Mouse (Mus musculus): ENCODE results near the gene Ap5m1. TPM values are rescaled to one million over a fixed set of nuclear protein-coding genes. Genes with fewer than 3 reads are reported as not detected.
"Not testable (repeated sequence)": the region's sequence is repeated elsewhere in the genome, so short reads cannot be mapped to it uniquely, and the experiment has no call there.

Ap5m1 gene
- polyA plus RNA-seq, 1 experiment from 2014 or later = 32.3 TPM

- 97% methylated on average over 2 of the region's 2 CpGs for WGBS
- H3K27ac ChIP-seq = no peak overlapping the region
- H3K36me3 ChIP-seq (replicated peaks) = peaks cover 51% of the 10 kb centered on the region
Observed at GRCm38 (mm10) chr14:49078820-49079219, 12.9 kb downstream of the Ap5m1 start.

GRCm38 (mm10) chr14:49086522-49086921 lies 20.6 kb downstream of the Ap5m1 start:
- Histone ChIP-seq H3K4me3 (no peak overlapping the region), H3K27me3 (ENCODE audit: poor library complexity, severe bottlenecking) (no peaks in the 10 kb centered on the region), H3K9me3 (no peaks in the 10 kb centered on the region), H3K36me3 (replicated peaks) (peaks cover 37% of the 10 kb centered on the region), H3K27ac (no peak overlapping the region; the same call in 1 of the 2 replicates), H3K4me1 (peaks cover 45% of the 10 kb centered on the region)
- WGBS = 85% methylated on average over 4 of the region's 4 CpGs
- no peak for DNase-seq (ENCODE audit: extremely low spot score, low spot score)

More at GRCm38 (mm10) chr14:49078820-49079219, 12.9 kb downstream of the Ap5m1 start:
- no peak for DNase-seq (ENCODE audit: extremely low spot score, low spot score)
- no peaks in the 10 kb centered on the region for H3K4me1 ChIP-seq
- H3K27me3 ChIP-seq (ENCODE audit: poor library complexity, severe bottlenecking) = no peaks in the 10 kb centered on the region
- H3K9me3 ChIP-seq = no peaks in the 10 kb centered on the region
- no peak overlapping the region for H3K4me3 ChIP-seq

GRCm38 (mm10) chr14:49088155-49089048 lies 22.5 kb downstream of the Ap5m1 start:
- Histone ChIP-seq H3K27me3 (ENCODE audit: poor library complexity, severe bottlenecking) (peaks cover 10% of the 10 kb centered on the region; the same call in 1 of the 2 replicates), H3K4me1 (peaks cover 52% of the 10 kb centered on the region), H3K36me3 (replicated peaks) (peaks cover 26% of the 10 kb centered on the region), H3K9me3 (no peaks in the 10 kb centered on the region), H3K27ac (peak overlapping the region; percentile 71), H3K4me3 (no peak overlapping the region)
- peak; percentile 34 for DNase-seq (ENCODE audit: extremely low spot score, low spot score)
- WGBS = 19% methylated on average over 14 of the region's 14 CpGs

- Histone ChIP-seq H3K4me3 (peak overlapping the region; percentile 14; the same call in 1 of the 2 replicates), H3K4me1 (peaks cover 52% of the 10 kb centered on the region), H3K36me3 (replicated peaks) (peaks cover 15% of the 10 kb centered on the region), H3K27ac (peak overlapping the region; percentile 69; the same call in 1 of the 2 replicates), H3K27me3 (ENCODE audit: poor library complexity, severe bottlenecking) (peaks cover 11% of the 10 kb centered on the region; the same call in 1 of the 2 replicates), H3K9me3 (no peaks in the 10 kb centered on the region)
- WGBS = 11% methylated on average over 6 of the region's 6 CpGs
- DNase-seq (ENCODE audit: extremely low spot score, low spot score) = peak; percentile 28
Observed at GRCm38 (mm10) chr14:49089461-49090058, 23.7 kb downstream of the Ap5m1 start.

- WGBS = 26% methylated on average over 5 of the region's 5 CpGs
- H3K4me3 ChIP-seq = peak overlapping the region; percentile 14; the same call in 1 of the 2 replicates
- peaks cover 11% of the 10 kb centered on the region; the same call in 1 of the 2 replicates for H3K27me3 ChIP-seq (ENCODE audit: poor library complexity, severe bottlenecking)
- DNase-seq (ENCODE audit: extremely low spot score, low spot score) = peak; percentile 21
- peaks cover 12% of the 10 kb centered on the region for H3K36me3 ChIP-seq (replicated peaks)
- H3K27ac ChIP-seq = peak overlapping the region; percentile 69
- no peaks in the 10 kb centered on the region for H3K9me3 ChIP-seq
- peaks cover 52% of the 10 kb centered on the region for H3K4me1 ChIP-seq
Observed at GRCm38 (mm10) chr14:49090102-49090501, 24.2 kb downstream of the Ap5m1 start.

- Histone ChIP-seq H3K27me3 (ENCODE audit: poor library complexity, severe bottlenecking) (peaks cover 11% of the 10 kb centered on the region; the same call in 1 of the 2 replicates), H3K36me3 (replicated peaks) (peaks cover 8% of the 10 kb centered on the region), H3K4me1 (peaks cover 63% of the 10 kb centered on the region), H3K4me3 (no peak overlapping the region), H3K27ac (0 out of 2 replicates have a peak overlapping the region, but pooled peaks have one; percentile 42), H3K9me3 (no peaks in the 10 kb centered on the region)
- DNase-seq (ENCODE audit: extremely low spot score, low spot score) = no peak
- WGBS = 53% methylated on average over 4 of the region's 4 CpGs
Observed at GRCm38 (mm10) chr14:49091277-49091676, 25.4 kb downstream of the Ap5m1 start.

- not testable (repeated sequence) for H3K36me3 ChIP-seq (replicated peaks); H3K27ac ChIP-seq; H3K9me3 ChIP-seq; H3K4me3 ChIP-seq; DNase-seq (ENCODE audit: extremely low spot score, low spot score)
- WGBS = 55% methylated on average over 1 of the region's 1 CpGs
- H3K27me3 ChIP-seq (ENCODE audit: poor library complexity, severe bottlenecking) = peaks cover 11% of the 10 kb centered on the region; the same call in 1 of the 2 replicates
- H3K4me1 ChIP-seq = peaks cover 61% of the 10 kb centered on the region
Observed at GRCm38 (mm10) chr14:49091755-49092154, 25.9 kb downstream of the Ap5m1 start.

- WGBS = 9% methylated on average over 7 of the region's 7 CpGs
Observed at GRCm38 (mm10) chr14:49118381-49118780, 52.5 kb downstream of the Ap5m1 start.

GRCm38 (mm10) chr14:49121723-49122122 lies 55.8 kb downstream of the Ap5m1 start:
- WGBS = 83% methylated on average over 9 of the region's 9 CpGs
- no peak overlapping the region for H3K27ac ChIP-seq
- no peaks in the 10 kb centered on the region for H3K36me3 ChIP-seq (replicated peaks)
- no peaks in the 10 kb centered on the region for H3K9me3 ChIP-seq
- no peak for DNase-seq (ENCODE audit: extremely low spot score, low spot score)
- no peaks in the 10 kb centered on the region; the same call in 1 of the 2 replicates for H3K4me1 ChIP-seq
- H3K27me3 ChIP-seq (ENCODE audit: poor library complexity, severe bottlenecking) = no peaks in the 10 kb centered on the region
- no peak overlapping the region for H3K4me3 ChIP-seq

More at GRCm38 (mm10) chr14:49118381-49118780, 52.5 kb downstream of the Ap5m1 start:
- H3K4me1 ChIP-seq = no peaks in the 10 kb centered on the region
- H3K4me3 ChIP-seq = no peak overlapping the region
- no peaks in the 10 kb centered on the region for H3K9me3 ChIP-seq
- H3K36me3 ChIP-seq (replicated peaks) = no peaks in the 10 kb centered on the region
- DNase-seq (ENCODE audit: extremely low spot score, low spot score) = peak; percentile 62
- no peaks in the 10 kb centered on the region for H3K27me3 ChIP-seq (ENCODE audit: poor library complexity, severe bottlenecking)
- H3K27ac ChIP-seq = no peak overlapping the region

- H3K27me3 ChIP-seq (ENCODE audit: poor library complexity, severe bottlenecking) = no peaks in the 10 kb centered on the region
- peak; percentile 38 for DNase-seq (ENCODE audit: extremely low spot score, low spot score)
- H3K4me3 ChIP-seq = peak overlapping the region; percentile 27; the same call in 1 of the 2 replicates
Observed at GRCm38 (mm10) chr14:49127162-49127779, 61.4 kb downstream of the Ap5m1 start.

GRCm38 (mm10) chr14:49128544-49129263 lies 62.8 kb downstream of the Ap5m1 start:
- WGBS = 58% methylated on average over 10 of the region's 10 CpGs
- Histone ChIP-seq H3K4me1 (peaks cover 26% of the 10 kb centered on the region), H3K36me3 (replicated peaks) (no peaks in the 10 kb centered on the region), H3K9me3 (no peaks in the 10 kb centered on the region), H3K27ac (no peak overlapping the region), H3K27me3 (ENCODE audit: poor library complexity, severe bottlenecking) (no peaks in the 10 kb centered on the region), H3K4me3 (no peak overlapping the region)
- no peak for DNase-seq (ENCODE audit: extremely low spot score, low spot score)

More at GRCm38 (mm10) chr14:49127162-49127779, 61.4 kb downstream of the Ap5m1 start:
- Histone ChIP-seq H3K27ac (peak overlapping the region; percentile 74), H3K36me3 (replicated peaks) (no peaks in the 10 kb centered on the region), H3K9me3 (no peaks in the 10 kb centered on the region), H3K4me1 (peaks cover 26% of the 10 kb centered on the region)
- WGBS = 67% methylated on average over 23 of the region's 23 CpGs

- DNase-seq (ENCODE audit: extremely low spot score, low spot score) = no peak
- no peaks in the 10 kb centered on the region for H3K36me3 ChIP-seq (replicated peaks)
- no peaks in the 10 kb centered on the region for H3K27me3 ChIP-seq (ENCODE audit: poor library complexity, severe bottlenecking)
- H3K4me1 ChIP-seq = peaks cover 20% of the 10 kb centered on the region
- H3K4me3 ChIP-seq = no peak overlapping the region
- 92% methylated on average over 3 of the region's 3 CpGs for WGBS
- no peak overlapping the region for H3K27ac ChIP-seq
- no peaks in the 10 kb centered on the region for H3K9me3 ChIP-seq
Observed at GRCm38 (mm10) chr14:49132391-49132790, 66.5 kb downstream of the Ap5m1 start.

Measured in forebrain, embryonic 10.5 days (tissue).